Mouse (Mus musculus) kidney, adult 9 months (tissue): Measurements from ENCODE around the gene Srek1.

ENCODE experiments used
- DNase-seq: peaks from one replicate; pipeline ENCODE4 v3.0.0; 2022

Srek1 gene

DNA sequence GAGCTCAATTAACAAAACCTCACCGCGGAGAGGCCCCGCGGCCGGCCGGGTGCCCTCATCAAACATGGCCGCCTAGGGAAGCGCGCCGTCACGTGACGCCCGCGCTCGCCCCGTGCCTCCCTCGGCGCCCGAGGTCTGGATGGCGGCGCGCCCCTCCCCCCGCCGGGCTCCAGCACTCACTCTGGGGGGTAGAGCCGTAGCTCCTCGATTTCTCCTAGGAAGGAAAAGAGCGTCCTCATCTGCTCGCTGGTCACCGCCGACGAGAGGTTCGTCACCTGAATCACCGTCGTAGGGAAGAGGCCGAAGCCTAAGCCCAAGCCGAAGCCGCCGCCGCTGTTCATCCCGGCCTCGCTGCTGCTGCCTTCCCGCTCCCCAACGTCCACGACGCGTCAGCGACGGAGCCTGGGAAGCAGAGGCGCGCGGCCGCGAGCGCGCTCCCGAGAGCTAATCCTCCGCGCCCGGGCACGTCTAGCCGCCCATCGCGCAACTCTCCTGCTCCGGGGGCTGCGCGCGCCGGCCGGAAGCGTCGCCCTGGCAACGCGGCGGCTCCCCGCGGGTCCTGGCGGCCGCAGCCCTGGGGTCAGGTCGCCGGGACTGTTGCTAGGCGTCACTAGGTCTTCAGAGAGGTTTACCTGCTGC is at the start of gene Srek1:
Srek1 (minus strand) TSS at position 490 of the 639 bp plus-strand sequence.
- DNase-seq = peak; percentile 94

GRCm38 (mm10) chr13:103822270-103822669 is 47.9 kb upstream of the Srek1 start:
- DNase-seq = no peak

DNA sequence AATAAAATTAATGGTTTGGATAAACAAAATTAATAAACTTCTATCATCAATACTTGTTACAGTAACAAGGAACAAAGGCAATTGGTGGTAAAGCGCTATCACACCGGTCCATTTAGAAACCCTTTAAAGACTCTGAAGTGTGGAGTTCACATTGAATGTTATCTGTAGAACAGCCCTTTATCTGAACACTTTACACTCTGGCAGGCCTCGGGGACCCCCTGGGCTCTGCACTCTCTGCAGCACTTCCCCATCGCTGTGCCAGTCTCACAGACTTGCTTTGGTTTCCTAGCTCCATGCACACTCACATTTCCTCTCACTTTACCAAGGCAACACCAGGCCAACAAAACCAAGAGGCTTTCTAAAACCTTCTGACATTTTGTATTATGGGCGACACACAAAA is 45.0 kb upstream of the Srek1 start:
- no peak for DNase-seq

DNA sequence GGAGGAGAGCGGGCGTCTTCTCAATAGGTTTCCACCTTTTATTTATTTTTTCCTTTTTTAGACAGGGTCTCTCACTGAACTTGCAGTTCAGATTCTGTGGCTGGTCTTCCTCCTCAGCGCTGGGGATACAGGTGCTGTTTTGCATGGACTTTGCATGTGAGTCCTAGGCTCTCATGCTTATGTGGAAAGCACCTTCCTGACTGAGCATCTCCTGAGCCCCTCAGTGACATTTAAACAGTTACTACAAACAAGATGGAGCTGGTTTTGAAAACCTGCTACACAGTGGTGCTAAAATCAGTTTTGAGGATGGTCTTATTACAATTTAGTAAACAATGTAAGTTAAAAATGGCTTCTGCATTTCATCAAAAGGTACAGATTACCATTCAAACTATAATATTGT is 43.5 kb upstream of the Srek1 start:
- DNase-seq = no peak

DNA sequence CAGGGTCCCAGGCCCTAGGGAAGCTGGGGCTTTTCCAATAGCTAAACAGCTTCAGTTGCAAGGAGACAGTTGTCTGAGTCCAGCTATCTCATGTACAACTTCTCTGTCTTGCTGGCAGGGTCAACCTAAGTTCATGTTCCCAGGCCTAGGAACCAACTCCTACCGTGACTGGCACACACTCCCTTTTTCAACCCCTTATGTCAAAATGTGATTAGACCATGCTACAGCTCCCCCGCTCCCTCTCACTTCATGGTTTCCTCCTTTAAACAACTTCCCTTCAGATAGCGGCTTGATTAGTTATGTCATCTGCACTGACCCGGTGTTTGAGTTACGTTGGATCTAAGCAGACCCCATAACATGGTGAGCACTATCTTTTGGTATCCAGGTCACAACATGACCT is 33.1 kb upstream of the Srek1 start:
- no peak for DNase-seq

GRCm38 (mm10) chr13:103806210-103806851 is 31.9 kb upstream of the Srek1 start:
- no peak for DNase-seq

- DNase-seq = no peak
Observed at GRCm38 (mm10) chr13:103803721-103804120, 29.3 kb upstream of the Srek1 start.

GRCm38 (mm10) chr13:103801021-103801420 is 26.6 kb upstream of the Srek1 start:
- DNase-seq = no peak

- DNase-seq = no peak
Observed at GRCm38 (mm10) chr13:103794688-103795543, 20.5 kb upstream of the Srek1 start.

DNA sequence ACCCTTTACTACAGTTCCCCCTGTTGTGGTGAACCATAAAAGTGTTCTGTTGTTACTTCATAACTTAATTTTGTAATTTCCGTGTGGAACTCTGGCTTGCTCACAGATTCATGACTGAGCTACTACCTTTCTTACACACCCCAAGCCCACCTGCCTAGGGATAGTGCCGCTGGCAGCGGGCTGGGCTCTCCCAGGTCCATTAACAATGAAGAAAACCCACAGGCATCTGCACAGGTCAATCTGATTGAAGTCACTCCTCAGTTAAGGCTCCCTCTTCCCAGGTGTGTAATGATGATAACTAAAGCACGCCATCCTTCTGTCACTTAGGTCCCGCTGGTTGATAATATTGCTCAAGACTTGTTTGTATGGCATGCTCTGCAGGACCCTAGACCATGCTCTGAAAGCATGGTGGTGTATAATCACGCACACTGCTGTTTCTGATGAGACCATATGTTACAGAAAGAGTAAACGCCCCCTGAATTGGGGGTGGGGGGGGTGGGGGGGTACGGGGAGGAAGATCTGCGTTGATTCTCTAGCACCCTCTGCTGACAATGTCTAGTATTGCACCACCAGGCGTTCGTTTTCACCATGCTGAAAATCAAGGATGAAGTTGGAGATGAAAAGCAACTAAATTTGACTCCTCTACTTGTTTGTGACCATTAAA is 5.6 kb upstream of the Srek1 start:
- DNase-seq = peak; percentile 24

DNA sequence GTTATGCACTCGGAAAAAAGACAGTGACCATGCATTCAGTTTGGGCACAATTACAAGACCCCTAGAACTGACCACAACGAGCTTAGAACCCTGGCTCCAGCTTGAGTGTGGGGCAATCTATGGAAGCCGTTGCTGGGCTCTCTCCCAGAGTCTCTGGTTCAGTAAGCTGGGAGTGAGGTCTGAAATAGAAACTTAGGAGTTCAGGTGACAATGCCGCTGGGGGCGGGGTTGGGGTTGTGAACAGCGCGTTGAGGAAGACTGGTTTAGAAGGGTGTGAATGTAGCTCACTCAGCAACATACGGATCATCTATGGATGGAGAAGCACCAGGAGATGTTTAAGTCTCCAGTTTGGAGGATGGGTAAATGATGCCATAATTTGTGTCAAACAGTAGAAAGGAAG is 2.7 kb upstream of the Srek1 start:
- no peak for DNase-seq

DNA sequence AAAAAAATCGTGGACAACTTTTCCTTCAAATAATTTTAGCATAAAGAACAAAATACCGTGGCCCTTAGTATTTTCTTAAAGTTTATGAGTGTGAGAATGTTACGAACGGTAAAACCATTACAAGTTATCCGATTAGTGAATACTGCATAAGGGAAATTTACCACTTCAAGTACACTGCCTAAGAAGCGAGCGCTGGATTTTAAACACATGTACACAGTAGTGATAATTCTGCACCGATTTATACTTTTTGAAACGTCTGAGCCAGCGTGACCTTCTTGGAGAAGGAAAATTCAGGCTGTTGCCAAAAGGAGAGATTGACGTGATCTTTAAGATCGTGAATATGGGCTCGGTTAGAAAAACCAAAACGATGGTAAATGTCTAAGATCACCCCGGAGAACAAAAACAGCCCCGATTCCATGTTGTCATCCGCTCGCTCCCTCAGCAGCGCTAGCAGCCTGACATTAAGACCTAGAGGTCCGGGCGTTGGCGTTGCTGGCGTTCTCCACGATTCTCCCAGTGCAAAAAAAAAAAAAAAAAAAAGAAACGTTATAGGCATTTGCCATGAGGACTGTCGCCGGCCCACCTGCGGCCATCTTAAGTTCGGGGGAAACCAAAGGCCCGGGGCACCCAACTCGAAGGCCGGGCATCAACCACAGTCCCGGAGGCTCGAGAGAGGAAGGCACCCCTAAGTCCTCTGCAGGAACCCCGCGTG is 845 bp downstream of the Srek1 start:
- no peak for DNase-seq

GRCm38 (mm10) chr13:103772917-103773316 is 1.5 kb downstream of the Srek1 start:
- DNase-seq = peak; percentile 28

- DNase-seq = peak; percentile 14
Observed at GRCm38 (mm10) chr13:103770821-103771220, 3.6 kb downstream of the Srek1 start.

GRCm38 (mm10) chr13:103767935-103768334 is 6.5 kb downstream of the Srek1 start:
- DNase-seq = no peak

GRCm38 (mm10) chr13:103763640-103764039 is 10.8 kb downstream of the Srek1 start:
- no peak for DNase-seq

- DNase-seq = no peak
Observed at GRCm38 (mm10) chr13:103761971-103762370, 12.4 kb downstream of the Srek1 start.

- peak; percentile 52 for DNase-seq
Observed at GRCm38 (mm10) chr13:103751421-103751820, 23.0 kb downstream of the Srek1 start.

DNA sequence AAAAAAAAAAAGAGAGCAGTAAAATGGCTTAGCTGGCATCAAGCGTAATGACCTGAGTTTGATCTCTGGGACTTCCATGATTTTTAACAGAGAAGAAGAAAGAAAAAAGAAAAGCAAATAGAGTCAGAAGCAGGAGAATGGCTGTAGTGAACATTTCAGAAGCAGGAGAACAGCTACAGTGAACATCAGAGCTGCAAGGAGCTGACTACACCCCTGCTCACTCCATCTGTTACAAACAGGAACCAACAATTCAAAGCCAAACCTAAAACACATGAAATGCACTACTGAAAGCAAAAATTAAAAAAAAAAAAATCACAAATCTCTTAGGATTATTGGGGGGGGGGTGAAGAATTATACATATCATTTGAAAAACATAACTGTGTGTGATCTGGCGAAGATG is 28.7 kb downstream of the Srek1 start:
- no peak for DNase-seq

GRCm38 (mm10) chr13:103745160-103745559 is 29.2 kb downstream of the Srek1 start:
- no peak for DNase-seq

DNA sequence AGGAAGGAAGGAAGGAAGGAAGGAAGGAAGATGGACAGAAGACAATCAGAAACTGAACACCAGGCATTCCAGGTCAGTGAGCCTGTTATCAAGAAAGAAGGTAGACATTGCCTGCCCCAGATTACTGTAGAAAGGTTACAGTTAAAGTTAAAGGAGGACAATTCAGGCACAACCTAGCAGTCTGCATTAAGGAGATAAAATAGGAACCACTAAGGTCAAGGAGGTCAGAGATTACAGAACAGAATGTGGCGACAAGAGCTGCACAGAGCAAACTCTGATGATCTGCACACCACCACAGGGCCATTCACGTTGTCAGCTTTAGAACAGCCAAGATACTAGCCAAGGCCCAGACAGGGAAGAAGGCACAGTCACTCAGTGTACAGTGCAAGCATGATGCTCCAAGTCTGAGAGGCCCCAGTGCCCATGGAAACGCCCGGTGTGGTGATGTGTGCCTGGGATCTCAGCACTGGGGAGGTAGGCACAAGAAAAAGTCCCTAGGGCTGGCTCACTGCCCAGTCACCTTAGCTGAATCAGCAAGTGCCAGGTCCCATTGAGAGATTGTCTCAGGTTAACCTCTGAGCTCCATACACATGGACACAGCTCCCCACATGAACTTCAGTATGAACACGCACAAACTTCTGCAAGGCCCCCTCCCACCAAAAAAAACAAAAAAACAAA is 38.9 kb downstream of the Srek1 start:
- no peak for DNase-seq

GRCm38 (mm10) chr13:103726872-103727271 is 47.5 kb downstream of the Srek1 start:
- no peak for DNase-seq
